Mouse (Mus musculus) spleen, postnatal 14 days (tissue): ENCODE results near the gene Parg.

ENCODE experiments used
- DNase-seq, 2 experiments: peaks; one replicate each; pipeline ENCODE4 v3.0.0; 2021 to 2022; ENCODE audit warnings: low spot score in 2 of 2

Parg gene

DNA sequence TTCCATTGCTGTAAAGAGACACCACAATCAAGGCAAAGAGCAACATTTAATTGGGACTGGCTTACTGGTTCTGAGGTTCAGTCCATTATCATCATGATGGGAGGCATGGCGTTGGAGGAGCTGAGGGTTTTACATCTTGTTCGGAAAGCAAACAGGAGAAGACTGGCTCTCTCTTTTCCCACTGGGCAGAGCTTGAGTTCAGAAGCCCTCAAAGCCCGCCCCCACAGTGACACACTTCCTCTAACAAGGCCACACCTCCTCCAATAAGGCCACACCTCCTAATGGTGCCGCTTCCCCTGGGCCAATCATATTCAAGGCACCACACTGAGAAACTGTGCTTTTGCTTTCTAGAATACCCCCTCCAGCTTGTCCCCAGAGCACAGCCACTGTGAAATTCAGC is 116.1 kb downstream of the Parg start:
- no peak for DNase-seq

GRCm38 (mm10) chr14:32321732-32322685 is 120.3 kb downstream of the Parg start, which contains the start of gene Ogdhl:
Ogdhl (plus strand) TSS chr14:32322019.
- DNase-seq: peak in 1 of 2 experiments; percentile 32

GRCm38 (mm10) chr14:32323221-32323620 is 121.5 kb downstream of the Parg start:
- DNase-seq: no peak

- DNase-seq: no peak
Measured at GRCm38 (mm10) chr14:32327366-32327765, 125.6 kb downstream of the Parg start.

- DNase-seq: no peak
Measured at GRCm38 (mm10) chr14:32332515-32333445, 131.0 kb downstream of the Parg start.

DNA sequence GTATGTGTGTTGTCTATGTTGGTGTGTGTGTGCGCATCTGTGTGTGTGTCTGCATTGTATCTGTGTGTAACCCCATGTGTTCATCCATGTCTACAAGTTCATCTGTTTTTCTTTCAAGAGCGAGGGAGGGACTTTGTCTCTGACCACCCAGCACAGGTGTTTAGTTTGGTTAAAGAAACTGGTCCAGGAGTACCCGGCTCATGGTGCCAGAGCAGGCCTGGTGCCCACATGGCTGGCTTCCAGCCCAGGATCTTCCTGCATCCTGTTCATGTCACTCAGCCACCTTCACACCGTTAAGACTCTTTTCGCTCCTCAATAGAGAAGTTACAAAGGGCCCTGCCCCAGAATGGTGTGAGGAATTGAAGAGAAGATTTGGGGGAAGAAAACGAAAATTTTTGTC is 134.3 kb downstream of the Parg start:
- no peak for DNase-seq

GRCm38 (mm10) chr14:32336547-32336946 is 134.8 kb downstream of the Parg start:
- DNase-seq: no peak

DNA sequence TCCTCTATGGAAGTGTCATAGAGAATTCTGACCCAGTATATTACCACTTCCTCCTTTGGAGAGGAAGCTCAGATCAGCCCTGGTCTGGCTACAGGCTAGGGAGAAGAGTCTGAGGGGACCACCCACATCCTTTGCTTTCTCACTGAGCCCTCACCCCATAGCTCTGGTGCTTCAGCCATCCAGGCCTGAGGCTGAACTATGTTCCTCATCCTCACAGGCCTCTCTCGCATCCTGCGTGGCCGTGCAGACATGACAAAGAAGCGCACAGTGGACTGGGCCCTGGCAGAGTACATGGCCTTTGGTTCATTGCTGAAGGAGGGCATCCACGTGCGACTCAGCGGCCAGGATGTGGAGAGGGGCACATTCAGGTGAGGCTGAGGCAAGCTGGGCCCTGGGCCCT is 140.1 kb downstream of the Parg start:
- no peak for DNase-seq

DNA sequence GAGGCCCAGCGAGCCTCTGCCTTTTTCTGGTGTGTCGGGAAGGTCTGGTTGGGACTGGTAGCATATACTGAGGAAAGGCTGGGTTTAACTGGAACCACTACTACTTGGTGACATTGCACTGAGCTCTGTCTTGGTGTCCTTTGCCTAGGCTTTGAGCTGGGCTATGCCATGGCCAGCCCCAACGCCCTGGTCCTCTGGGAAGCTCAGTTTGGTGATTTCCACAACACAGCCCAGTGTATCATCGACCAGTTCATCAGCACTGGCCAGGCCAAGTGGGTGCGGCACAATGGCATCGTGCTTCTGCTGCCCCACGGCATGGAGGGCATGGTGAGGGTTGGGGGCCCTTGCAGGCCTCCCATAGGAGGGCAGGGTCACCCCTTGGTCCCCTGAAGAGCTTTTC is 142.4 kb downstream of the Parg start:
- no peak for DNase-seq

DNA sequence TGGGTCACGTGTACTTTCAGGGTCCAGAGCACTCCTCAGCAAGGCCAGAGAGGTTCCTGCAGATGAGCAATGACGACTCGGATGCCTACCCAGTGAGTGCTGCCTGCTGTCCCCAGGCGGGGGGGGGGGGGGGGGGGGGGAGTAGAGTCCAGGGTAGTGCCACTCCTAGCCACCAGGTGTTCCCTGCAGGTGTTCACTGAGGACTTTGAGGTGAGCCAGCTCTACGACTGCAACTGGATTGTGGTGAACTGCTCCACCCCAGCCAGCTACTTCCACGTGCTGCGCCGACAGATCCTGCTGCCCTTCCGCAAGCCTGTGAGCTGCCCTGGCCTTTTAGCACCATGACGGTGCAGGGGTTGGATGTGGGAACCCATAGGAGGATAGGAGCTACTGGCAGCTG is 142.9 kb downstream of the Parg start:
- no peak for DNase-seq
